Mouse (Mus musculus): ENCODE data around the gene Nmt1.

DNA sequence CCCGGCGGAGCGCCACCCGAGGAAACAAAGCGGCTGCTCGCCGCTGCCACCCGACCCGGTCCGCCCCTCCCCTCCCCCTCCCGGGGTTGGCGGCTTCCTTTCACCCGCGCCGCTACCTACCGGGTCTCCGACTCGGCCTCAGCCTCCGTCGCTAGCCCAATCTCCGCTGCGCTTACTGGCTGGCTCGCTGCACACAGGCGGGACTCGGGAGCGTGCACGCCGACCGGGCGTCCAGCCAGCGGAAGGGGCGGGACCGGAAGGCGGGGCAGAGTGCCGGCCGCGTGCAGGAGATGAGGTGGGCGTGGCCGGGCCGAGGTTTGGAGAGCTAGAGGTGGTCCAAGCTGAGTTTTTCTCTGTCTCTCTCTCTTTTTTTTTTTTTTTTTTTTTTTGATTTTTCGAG is 11.1 kb upstream of the Nmt1 start:
- TF ChIP-seq GATA1 (IDR thresholded peaks at IDR 0.05; ENCODE audit: borderline replicate concordance, low read length) (no peak), FLI1 (IDR thresholded peaks at IDR 0.05; ENCODE audit: low read length) (no peak)
